Mouse (Mus musculus) ES-Bruce4 (cell line): ENCODE data around the gene Sox8. TPM values are rescaled to one million over a fixed set of nuclear protein-coding genes. Genes with fewer than 3 reads are reported as not detected.

ENCODE experiments used
- H3K27ac ChIP-seq: 2 replicates; pipeline ENCODE4 v1.5.1; 2012; ENCODE audit warnings: low read length, inconsistent platforms; ENCODE audit not compliant: insufficient read depth
- H3K27me3 ChIP-seq: 2 replicates; pipeline ENCODE4 v1.6.1; 2012; ENCODE audit warnings: mild to moderate bottlenecking, low read length, inconsistent platforms; ENCODE audit not compliant: control insufficient read depth, poor library complexity, insufficient read depth, severe bottlenecking
- H3K36me3 ChIP-seq: 2 replicates; pipeline ENCODE4 v1.6.1; 2012; ENCODE audit warnings: inconsistent platforms, mild to moderate bottlenecking, low read length, moderate library complexity; ENCODE audit not compliant: control insufficient read depth, poor library complexity, insufficient read depth, severe bottlenecking
- H3K4me1 ChIP-seq: one replicate; pipeline ENCODE4 v1.8.1; 2011; ENCODE audit warnings: low read length; ENCODE audit not compliant: control insufficient read depth, insufficient read depth
- H3K4me3 ChIP-seq: 2 replicates; pipeline ENCODE4 v1.5.1; 2011; ENCODE audit warnings: low read depth, mild to moderate bottlenecking, low read length
- H3K9ac ChIP-seq: 2 replicates; pipeline ENCODE4 v1.6.1; 2012; ENCODE audit warnings: low read depth, mild to moderate bottlenecking, inconsistent platforms; ENCODE audit not compliant: poor library complexity, severe bottlenecking
- H3K9me3 ChIP-seq: replicated peaks from 2 replicates; pipeline ENCODE4 v1.6.1; 2012; ENCODE audit warnings: mild to moderate bottlenecking, low read length, inconsistent platforms; ENCODE audit not compliant: control insufficient read depth, poor library complexity, insufficient read depth, severe bottlenecking
- CTCF ChIP-seq: IDR thresholded peaks from one replicate; pipeline ENCODE4 v1.8.1; 2011; ENCODE audit warnings: low read depth, low read length
- EP300 ChIP-seq: IDR thresholded peaks from 2 replicates; pipeline ENCODE4 v1.6.1; 2011; ENCODE audit warnings: low read depth, low read length; ENCODE audit not compliant: insufficient read depth
- POLR2A ChIP-seq: IDR thresholded peaks from one replicate; pipeline ENCODE4 v1.8.1; 2011; ENCODE audit warnings: low read length; ENCODE audit not compliant: insufficient read depth
- polyA plus RNA-seq: library from polyadenylated mRNA; stranded (reverse); fragments of >200 nt; gene quantifications from 2 replicates; pipeline ENCODE4 v1.2.4, GENCODE M21; 2011; ENCODE audit warnings: low read depth; ENCODE audit not compliant: missing spikeins, insufficient read depth, insufficient read length

The Sox8 gene
- polyA plus RNA-seq, 1 experiment = 0.48 TPM

DNA sequence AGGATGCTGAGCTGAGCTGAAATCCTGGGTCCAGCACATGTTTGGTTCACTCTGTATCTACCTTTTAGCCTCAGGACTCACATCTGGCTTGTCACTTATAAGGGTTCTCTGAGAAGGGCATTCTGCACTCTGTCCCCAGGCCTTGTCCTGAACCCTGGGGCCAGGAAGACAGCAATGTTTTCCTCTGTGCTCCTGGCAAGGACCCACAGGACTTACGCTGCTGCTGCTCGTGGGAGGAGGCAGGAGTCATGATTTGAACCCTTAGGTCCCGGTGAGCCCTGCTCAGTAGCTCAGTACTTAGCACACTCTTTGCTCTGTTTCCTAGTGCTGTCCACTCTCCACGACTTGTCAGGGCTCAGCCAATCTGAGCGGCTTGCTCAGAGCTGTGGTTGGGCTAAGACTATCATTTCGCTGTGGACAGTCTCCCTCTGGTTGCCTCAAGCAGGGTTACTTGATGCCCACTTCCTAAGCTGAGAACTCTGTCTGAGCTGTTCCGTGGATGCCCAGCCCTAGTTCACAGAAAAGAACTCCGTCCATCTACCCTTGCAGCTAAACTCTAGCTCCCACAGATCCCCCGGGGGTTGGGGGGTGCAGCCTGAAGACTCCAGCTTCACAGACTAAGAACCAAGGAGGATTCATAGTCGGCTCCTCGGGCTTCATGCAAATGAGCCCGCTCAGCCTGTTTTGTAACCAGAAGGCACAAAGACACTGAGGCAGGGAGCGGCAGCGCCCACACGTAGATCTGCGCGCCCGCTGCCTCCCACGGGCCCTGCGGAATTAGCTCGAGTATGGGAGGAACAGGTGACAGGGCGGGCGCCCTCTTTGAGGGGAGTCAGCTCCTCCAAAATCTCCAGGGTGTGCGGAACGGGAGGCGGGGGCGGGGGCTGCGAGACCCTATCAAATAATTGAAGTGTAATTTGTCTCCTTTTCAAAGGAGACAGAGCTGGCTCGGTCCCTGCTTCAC is 14.5 kb downstream of the Sox8 start:
- H3K9me3 ChIP-seq = no peaks in the 10 kb centered on the region
- no peak for TF ChIP-seq EP300
- TF ChIP-seq CTCF = no peak
- TF ChIP-seq POLR2A = no peak
- no peaks in the 10 kb centered on the region for H3K36me3 ChIP-seq
- no peaks in the 10 kb centered on the region for H3K4me1 ChIP-seq
- H3K27ac ChIP-seq = no peak overlapping the region
- H3K4me3 ChIP-seq = peak overlapping the region; percentile 19; the same call in 1 of the 2 replicates
- H3K27me3 ChIP-seq = no peaks in the 10 kb centered on the region
- no peak overlapping the region; the same call in 1 of the 2 replicates for H3K9ac ChIP-seq

DNA sequence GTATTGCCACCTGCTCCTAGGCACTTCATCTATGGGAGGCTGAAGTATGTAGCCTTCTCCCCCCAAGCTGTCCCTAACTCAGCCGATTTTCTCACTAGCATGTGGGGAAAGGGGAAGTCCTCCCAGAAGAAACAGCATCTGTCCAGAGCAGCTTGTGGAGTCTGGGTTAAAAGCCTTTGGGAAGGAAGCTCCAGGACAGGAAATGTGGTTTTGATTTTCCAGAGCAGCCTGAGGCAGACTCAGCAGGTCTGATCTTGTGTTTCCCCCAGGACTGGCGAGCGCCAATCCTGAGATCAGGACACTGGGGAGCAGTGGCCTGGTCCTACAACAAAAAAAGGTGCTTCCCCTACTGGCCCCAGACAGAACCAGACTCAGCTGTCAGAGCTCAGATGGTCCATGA is 15.3 kb downstream of the Sox8 start:
- Histone ChIP-seq H3K27ac (no peak overlapping the region), H3K4me3 (no peak overlapping the region)

GRCm38 (mm10) chr17:25551313-25551712 is 19.2 kb downstream of the Sox8 start:
- H3K36me3 ChIP-seq = no peaks in the 10 kb centered on the region
- H3K9ac ChIP-seq = no peak overlapping the region
- H3K27ac ChIP-seq = no peak overlapping the region
- no peaks in the 10 kb centered on the region for H3K27me3 ChIP-seq
- H3K9me3 ChIP-seq = no peaks in the 10 kb centered on the region
- TF ChIP-seq POLR2A (no peak), CTCF (no peak), EP300 (no peak)
- no peaks in the 10 kb centered on the region for H3K4me1 ChIP-seq
- no peak overlapping the region for H3K4me3 ChIP-seq

More for the DNA sequence above, 15.3 kb downstream of the Sox8 start:
- Histone ChIP-seq H3K4me1 (no peaks in the 10 kb centered on the region), H3K9me3 (no peaks in the 10 kb centered on the region), H3K9ac (no peak overlapping the region), H3K27me3 (no peaks in the 10 kb centered on the region), H3K36me3 (no peaks in the 10 kb centered on the region)
- TF ChIP-seq POLR2A = no peak
- no peak for TF ChIP-seq CTCF
- TF ChIP-seq EP300 = no peak

DNA sequence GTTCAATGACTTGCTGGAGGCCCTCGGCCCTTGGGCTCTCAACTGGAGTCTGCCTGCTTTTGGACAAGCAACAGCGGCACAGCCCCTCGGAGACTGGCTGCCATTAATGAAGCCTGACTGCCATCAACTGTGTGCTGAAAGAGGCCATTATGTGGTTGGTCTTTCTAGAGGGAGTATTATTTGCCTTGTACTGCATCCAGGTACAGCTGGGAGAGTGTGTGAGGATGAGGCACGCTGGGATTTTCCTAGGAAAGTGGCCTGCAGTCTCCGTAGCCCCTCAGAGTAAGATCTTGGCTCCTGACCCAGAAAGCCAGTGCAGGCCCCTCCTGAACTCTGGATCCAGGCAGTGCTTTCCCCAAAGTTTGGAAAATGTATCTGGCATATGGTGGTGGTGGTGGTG is 20.5 kb downstream of the Sox8 start:
- H3K36me3 ChIP-seq = no peaks in the 10 kb centered on the region
- no peaks in the 10 kb centered on the region for H3K4me1 ChIP-seq
- no peak overlapping the region for H3K4me3 ChIP-seq
- H3K27ac ChIP-seq = no peak overlapping the region
- TF ChIP-seq EP300 = no peak
- TF ChIP-seq CTCF = no peak
- TF ChIP-seq POLR2A = no peak
- H3K27me3 ChIP-seq = no peaks in the 10 kb centered on the region
- no peak overlapping the region for H3K9ac ChIP-seq
- no peaks in the 10 kb centered on the region for H3K9me3 ChIP-seq

- H3K9ac ChIP-seq = no peak overlapping the region
- H3K4me1 ChIP-seq = no peaks in the 10 kb centered on the region
- TF ChIP-seq CTCF = no peak
- TF ChIP-seq POLR2A = no peak
- TF ChIP-seq EP300 = no peak
- no peak overlapping the region for H3K27ac ChIP-seq
- H3K27me3 ChIP-seq = no peaks in the 10 kb centered on the region
- H3K9me3 ChIP-seq = no peaks in the 10 kb centered on the region
- no peaks in the 10 kb centered on the region for H3K36me3 ChIP-seq
- H3K4me3 ChIP-seq = no peak overlapping the region
Measured at GRCm38 (mm10) chr17:25547026-25547425, 23.5 kb downstream of the Sox8 start.

- no peak overlapping the region for H3K4me3 ChIP-seq
- no peak for TF ChIP-seq CTCF
- no peak for TF ChIP-seq POLR2A
- no peak for TF ChIP-seq EP300
- H3K4me1 ChIP-seq = no peaks in the 10 kb centered on the region
- H3K27ac ChIP-seq = no peak overlapping the region
- H3K9me3 ChIP-seq = no peaks in the 10 kb centered on the region
- H3K36me3 ChIP-seq = no peaks in the 10 kb centered on the region
- H3K27me3 ChIP-seq = no peaks in the 10 kb centered on the region
- no peak overlapping the region for H3K9ac ChIP-seq
Measured at GRCm38 (mm10) chr17:25541768-25542167, 28.7 kb downstream of the Sox8 start.
